Mouse (Mus musculus) heart, adult 9 months (tissue): Measurements from ENCODE around the gene Cage1.

Experiments
- DNase-seq, 2 experiments: peaks; one replicate each; pipeline ENCODE4 v3.0.0; 2022; ENCODE audit warnings: low spot score in 2 of 2

Gene Cage1

GRCm38 (mm10) chr13:38037044-38037687, at the start of gene Cage1:
TSS of gene Cage1 (minus strand) at chr13:38037069.
- DNase-seq, result peak; percentile 96 to 97

DNA sequence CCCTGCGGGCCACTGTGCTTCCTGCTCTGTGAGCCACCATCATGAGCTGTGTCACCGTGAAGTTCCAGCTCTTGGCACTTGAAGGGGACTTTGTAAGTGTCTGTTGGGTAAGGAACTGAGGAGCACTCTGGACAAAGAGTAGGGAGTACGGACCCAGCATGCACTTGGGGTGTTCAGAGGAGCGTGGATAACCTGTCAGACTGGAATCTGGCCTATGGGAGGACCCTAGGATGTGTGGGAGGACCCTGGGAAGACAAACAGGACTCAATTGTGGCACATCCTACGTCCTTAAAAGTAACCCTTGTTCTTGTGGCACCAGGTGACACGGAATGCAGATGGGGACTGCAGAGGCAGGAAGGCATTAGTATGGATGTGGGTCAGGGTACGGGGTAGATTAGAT, 44.3 kb upstream of the Cage1 start:
- DNase-seq, result no peak

DNA sequence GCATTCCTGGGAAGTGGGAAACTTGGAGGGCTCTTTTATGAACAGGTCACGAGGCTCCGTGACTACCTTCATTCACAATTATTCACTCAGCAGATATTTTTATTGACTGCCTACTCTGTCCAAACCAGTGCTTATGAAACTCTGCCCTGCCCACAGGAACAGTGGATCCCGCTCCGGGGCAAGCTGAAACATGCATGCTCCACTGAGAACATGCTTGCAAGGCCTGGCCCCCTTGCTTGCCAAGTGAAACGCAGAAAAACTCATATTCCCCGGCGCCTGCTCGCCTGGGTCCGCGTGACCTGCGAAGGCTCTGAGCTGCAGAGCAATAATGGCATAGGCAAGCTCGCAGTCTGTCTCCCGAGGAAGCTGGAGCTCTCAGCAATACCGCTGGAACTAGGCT, 43.9 kb upstream of the Cage1 start:
- no peak for DNase-seq

DNA sequence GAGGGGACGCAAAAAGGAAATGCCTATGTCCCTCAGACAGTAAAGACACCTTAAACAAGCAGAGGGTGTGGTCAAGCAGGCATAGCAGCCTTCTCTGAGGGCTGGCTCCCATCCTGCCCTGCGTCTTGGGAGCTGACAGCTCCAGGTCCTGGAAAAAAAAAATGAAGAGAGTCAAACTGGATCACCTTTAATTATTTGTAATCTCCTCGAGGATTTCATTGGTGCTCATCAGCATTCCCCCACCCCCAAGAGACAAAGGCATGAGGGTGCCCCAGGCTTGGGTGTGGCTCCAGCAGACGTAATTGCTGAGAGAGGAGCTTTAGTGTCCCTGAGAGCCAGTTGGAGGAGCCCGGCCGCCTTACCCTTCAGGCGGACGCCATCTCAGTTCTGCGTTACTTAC, 43.1 kb upstream of the Cage1 start:
- no peak for DNase-seq

DNA sequence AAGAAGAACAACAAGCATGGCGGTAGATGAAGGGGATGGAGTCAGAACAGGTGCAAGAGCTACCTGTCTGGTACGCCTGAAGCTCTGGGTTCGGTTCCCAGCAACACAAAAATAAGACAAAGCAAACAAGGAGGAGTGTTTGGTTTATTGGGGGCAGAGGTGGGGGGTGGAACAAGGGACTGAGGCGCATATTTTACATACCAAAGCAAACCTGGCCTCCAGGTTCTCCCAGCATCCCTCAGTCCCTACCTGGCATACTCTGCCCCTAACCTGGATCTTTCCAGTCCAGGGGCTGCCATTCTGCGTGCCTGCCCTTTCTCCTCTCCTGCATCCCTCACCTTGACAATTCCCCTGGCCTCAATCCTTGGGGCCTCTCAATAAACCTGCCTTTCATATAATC, 42.5 kb upstream of the Cage1 start:
- DNase-seq, result no peak

DNA sequence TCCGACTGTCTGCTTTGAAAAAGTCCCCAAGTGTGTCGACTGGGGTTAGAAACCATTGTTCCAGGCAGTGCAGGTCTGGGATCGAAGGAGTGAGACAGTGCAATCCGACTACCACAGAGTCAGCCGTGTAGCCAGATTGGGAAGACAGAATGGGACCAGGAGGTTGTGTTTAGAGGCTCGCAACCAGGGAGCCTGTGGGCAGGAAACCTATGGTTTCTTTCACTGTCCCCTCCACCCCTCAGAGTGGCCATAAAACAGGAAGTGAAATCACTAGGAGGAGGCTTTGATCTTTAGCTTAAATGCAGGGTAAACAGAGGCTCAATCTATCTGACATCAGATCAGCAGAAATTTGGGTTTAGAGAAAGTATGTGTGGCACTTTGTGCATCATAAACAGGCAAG, 42.0 kb upstream of the Cage1 start:
- DNase-seq, result no peak

DNA sequence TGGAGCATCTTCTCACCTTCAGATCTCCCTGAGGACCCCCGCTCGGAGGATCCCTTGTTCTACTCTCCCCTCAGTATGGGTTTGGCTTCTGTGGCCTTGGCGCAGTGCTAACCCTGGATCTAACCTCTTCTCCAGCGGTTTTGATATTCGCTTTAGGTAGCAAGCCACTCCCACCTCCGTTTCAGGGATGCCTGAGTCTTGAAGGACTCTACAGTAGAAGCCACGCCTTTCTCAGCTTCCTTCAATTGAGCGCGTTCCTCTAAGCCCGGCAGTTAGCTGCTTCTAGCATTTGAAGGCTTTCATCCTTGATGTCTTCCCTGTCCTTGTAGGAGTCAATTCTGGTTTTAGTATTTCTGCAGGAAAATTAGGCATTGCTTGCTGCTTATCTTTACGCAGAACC, 40.2 kb upstream of the Cage1 start:
- DNase-seq, result no peak

DNA sequence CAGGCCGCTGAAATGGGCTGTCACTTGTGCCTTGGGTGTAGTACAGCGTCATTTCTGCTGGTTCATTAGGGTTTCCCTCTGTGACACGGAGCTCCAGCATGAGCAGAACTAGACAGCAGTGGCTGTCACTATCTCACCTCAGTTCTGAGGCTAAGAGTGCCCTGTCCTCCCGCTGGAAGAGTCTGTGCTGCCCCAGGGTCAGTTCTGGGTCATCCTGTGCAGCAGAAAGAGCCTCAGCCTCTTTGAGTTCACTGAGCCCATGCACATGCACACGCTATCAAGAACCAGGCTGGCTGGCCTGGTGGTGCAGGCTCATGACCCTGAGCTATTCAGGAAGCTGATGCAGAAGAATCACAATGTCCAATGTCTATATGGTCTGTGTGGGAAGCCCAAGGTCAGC, 37.5 kb upstream of the Cage1 start:
- no peak for DNase-seq

- peak in 1 of 2 experiments; percentile 9 for DNase-seq
Measured at GRCm38 (mm10) chr13:38073374-38074307, 36.8 kb upstream of the Cage1 start.

GRCm38 (mm10) chr13:38070945-38071344, 34.1 kb upstream of the Cage1 start:
- peak; percentile 6 to 40 for DNase-seq

DNA sequence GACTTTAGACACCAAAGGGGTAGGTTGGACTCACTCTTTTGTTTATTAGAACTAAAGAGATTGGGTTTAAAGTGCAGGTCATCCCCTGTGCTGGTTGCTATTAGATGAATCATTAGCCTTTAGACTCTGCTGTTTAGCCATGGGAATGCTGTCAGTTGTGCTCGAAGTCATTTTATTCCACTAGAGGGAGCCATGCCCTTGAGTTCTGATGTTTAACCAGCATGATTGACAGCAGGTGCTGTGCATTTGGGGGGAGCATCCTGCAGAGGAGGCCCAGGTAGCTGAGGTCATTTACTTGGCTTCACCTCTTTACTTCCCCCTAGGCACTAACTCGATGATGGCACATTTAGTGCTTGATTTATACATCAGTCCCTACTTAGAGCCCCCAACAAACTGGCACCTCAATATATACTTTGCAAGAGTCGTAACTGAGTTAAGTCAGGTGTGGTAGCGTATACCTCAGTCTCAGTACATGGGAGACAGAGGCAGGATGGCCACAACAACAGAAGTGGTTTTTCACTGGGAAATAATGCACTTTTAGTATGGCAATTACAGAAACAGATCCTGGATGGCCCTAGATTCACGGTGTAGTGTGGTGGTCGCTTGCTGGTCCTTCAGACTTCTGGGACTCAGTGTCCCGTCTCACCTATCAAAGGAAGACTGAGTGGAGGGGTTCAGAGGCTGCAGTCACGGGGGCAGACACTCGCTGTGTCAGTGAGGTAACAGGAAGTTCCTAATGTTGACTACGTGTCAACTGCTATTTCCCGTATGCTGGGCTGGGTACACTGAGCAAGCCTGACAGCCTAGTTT, 28.2 kb upstream of the Cage1 start:
- DNase-seq, result peak; percentile 29 to 52

DNA sequence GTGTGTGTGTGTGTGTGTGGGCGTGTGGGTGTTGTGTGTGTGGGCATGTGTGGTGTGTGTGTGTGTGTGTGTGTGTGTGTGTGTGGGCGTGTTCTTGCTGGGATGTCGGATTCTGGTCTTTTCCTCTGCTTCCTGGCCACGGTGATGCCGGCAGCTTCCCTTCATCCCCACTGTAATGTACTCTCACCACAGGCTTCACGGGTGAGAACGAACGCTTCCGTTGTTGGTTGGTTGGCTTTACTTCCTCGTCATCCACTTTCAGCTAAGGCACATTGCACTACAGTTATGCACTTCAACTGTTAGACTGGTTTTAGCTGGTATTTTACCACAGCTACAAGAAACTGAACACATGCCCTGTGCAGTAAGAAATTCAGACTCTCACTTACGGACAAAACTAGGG, 25.8 kb upstream of the Cage1 start:
- no peak for DNase-seq

DNA sequence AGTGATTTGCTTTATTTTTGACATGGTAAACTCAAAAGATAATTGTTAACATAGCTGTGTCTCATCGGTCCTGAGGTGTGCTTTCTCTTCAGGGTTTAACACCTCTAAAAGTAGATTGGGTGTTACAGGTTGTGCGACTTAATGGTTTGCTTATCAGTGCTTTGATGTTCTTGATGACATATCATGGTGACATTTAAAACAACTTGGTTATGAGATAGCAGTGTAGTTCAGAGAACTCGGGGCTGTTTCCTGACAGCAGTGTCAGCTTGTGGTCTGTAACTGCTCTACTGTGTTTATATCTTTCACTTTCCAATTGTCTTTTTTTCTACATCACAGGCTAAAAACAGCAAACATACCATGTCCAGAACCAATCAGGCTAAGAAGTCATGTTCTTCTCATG, 13.0 kb upstream of the Cage1 start:
- no peak for DNase-seq

DNA sequence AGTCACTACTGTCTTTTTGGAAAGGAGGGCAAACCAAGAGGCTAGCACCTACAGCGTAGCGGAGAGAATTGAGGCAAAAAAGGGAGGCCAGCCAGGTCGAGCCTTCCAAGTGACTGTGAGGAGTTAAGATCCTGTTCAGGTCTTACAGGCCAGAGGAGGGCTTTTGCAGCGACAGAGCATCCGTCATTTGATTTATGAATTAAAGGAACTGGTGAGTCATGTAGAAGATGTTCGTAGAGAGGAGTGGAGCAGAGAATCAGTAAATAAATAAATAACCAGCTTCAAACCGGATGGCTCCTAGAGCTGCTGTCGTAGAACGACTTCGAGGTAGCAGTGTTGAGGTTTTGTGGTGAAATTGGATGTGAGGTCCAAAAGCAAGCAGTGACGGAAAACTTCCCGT, 942 bp upstream of the Cage1 start:
- no peak for DNase-seq

GRCm38 (mm10) chr13:38036343-38037043, 376 bp downstream of the Cage1 start, which contains the start of gene Riok1:
TSS of gene Riok1 (plus strand) at chr13:38036995.
- no peak for DNase-seq

DNA sequence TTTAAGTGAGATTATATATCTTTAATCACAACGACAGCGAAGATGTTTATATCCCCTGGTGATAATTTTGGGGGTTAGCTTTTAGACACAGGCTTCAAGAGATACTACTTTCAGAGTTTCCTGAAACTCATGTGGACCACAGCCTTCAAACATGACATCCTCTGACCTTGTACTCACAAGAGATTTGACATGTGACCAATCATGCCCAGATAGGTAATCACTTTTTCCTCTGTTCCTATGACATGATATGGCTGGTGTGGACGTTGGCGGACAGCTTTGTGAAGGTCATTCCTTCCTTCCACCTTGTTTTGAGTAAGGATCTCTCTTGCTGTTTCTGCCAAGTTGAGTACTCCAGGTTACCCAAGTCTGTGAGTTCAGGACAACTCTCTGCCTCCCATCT, 8.5 kb downstream of the Cage1 start:
- no peak for DNase-seq

DNA sequence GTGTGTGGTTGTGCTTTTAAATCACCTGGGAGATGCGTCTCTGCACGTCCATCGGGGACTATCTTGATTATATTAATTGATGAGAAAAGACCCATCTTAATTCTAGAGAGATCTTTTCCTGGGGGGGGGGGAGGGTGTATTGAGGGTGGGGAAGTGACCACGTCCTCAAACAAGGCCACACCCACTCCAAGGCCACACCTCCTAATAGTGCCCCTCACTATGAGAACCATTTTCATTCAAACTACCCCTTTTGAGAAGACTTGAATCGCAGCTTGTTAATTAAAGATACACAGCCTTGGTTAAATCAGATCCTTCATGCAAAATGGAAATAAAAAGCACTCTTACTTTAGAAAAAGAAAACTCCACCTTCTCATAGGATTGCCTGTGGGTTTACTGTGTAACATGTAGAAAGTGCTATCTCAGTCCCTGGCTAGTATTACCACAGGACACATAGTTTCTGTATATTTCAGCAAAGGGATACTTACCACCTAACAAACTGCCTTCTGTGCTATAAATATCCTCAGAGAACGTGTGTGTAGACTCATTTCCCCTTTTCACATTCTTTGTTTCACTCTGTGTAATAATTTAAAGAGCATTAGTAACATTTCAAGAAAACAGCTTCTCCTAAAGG, 9.1 kb downstream of the Cage1 start:
- DNase-seq, result no peak

DNA sequence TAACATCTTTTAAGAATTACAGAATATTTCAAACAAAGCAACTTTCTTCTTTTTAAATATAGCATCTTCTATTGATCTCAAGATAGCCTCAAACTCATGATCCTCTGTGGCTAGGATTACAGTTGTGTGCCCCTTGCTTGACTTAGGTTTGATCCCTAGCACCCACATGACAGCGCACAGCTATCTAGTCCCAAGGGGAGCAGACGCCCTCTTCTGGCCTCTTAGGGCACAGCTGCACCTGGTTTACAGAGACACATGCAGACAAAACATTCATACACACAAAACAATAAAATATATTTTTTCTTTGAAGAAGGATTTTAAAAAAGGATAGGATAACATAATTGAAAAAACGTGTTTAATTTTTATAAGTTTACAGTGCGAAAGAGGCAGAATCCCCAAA, 11.0 kb downstream of the Cage1 start:
- DNase-seq, result no peak

DNA sequence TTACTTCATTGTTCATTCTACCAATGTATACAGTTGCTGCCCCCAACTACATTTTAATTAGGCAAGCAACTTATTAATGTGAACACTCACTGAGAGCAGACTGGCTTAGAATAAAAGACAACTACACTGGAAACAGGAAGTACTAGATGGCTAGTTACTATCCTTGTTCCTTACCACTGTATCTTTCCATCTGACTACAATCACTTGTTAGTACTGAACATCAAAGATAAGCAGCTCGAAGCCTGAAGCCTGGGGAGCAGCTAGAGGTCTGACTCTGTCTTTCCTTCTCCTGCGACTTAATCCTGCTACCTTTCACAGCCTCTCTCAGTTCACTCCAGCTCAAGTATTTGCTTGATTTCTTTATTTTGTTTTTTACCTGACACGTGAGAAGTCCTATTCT, 18.1 kb downstream of the Cage1 start:
- no peak for DNase-seq

GRCm38 (mm10) chr13:38015591-38015990, 21.3 kb downstream of the Cage1 start:
- DNase-seq, result no peak

DNA sequence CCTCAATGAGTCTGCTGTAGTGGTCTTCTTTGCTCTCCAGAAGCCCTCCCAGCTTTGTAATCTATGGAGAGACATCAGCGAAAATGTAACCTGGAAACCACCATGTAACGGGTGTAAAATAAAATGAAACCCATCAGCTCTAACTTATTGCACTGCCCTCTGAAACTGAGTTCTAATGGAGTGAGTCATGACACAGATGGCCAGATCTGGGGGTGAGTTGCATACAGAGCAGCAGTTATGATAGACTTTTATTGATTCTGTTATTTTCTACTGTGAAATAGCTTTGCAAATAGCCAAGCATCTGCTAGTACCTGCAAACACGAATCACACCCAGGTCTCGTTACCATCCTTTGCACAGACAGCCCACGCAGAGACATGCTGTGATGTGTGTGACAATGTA, 24.4 kb downstream of the Cage1 start:
- DNase-seq, result no peak
